Mouse (Mus musculus) adrenal gland, adult (tissue): ENCODE measurements at regions not wholly inside any gene's neighbourhood (a gene's known extent, or its start where the extent isn't known, plus 50 kb on each side); places are given as distances from the start of the nearest gene placed in this dataset.

Source experiments
- DNase-seq, 2 experiments: peaks; one replicate each; pipeline ENCODE4 v3.0.0; 2022 to 2023; ENCODE audit warnings: low spot score in 1 of 2; ENCODE audit not compliant: inconsistent age in 2 of 2

DNA sequence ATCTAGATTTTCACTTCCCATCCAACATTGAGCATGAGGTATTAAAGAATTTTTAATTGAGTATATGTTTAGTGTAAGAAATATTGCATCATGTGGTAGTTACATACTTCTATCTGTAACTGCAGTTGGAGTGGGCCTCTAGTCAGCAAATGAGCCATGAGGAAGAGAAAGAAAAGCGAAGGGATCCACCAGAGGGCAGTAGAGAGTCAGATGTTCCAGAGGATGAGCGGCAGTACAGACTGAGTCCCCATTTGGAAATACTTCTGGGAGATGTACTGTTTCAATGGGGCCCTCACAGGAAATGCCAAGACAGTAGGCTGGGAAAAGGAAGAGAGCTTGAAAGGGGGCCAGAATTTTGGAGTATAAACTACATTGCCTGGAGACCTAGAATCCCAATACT, 221.2 kb downstream of the Myh15 start:
- DNase-seq: peak; percentile 50 to 91

DNA sequence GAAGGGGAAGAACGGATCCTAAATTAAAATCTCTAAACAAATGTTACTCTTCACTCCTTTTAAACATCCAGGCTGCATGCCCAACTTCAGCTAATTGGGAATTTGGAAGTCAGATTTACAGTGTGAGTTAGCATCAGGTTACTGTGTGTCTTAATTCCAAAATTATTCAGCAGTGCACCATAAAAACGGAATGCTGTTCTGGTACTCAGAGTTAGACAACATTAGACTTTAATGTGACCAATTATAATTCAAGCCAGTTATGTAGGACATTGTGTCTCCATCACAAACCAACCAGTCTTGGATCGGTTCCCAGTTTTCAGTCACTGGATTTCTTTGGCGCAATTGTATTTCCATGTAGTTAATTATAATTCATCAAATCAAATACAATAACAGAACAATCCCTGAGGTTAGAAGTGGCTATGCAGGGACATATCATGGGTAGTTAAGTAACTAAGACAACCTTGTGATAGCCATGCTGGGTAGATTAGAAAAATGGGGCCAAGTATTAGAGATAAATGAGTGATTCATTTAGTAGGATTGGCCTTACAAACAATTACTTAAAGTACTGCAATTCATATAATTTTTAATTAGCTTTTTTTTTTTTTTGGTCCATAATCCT, 230.9 kb downstream of the Myh15 start:
- DNase-seq: peak; percentile 18 to 60

DNA sequence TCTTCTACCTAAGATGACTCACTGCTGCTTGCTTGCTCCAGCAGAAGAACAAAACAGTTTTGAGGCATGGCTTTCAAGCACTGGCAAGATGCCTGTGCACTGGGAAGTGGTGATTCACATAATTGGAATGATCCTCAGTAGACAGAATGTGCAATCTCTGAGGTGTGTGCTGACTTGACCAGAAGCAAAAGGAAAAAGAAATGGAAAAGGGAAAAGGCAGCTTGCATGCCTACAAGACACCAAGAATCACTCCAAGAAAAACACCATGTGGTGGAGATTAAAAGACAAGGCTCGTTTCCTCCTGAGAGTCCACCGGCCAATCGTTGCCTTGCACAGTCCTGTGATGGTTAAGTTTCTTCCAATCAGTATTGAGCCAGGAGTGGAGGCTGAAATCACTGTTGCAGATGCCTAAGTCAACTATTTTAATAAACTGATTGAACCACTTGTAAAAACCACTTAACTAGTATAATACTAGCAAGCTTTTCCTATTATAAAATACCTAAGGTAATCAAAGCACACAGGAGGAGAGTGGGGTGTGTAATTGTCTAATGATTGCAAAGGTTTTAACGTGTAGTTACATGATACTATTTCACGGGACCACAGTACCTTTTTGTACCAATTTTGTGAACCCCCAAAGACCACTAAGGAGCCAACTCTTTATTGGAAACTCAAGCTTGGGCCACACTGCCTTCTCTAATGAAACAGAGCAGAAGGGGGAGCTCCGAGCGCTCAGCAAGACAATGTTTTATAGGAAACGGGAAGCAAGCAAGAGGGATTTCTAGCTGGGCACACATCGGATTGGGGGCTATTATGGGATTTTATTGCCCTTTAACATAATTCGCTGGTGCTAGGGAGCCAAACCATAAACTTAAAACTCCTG, 232.2 kb downstream of the Myh15 start:
- peak; percentile 69 for DNase-seq

DNA sequence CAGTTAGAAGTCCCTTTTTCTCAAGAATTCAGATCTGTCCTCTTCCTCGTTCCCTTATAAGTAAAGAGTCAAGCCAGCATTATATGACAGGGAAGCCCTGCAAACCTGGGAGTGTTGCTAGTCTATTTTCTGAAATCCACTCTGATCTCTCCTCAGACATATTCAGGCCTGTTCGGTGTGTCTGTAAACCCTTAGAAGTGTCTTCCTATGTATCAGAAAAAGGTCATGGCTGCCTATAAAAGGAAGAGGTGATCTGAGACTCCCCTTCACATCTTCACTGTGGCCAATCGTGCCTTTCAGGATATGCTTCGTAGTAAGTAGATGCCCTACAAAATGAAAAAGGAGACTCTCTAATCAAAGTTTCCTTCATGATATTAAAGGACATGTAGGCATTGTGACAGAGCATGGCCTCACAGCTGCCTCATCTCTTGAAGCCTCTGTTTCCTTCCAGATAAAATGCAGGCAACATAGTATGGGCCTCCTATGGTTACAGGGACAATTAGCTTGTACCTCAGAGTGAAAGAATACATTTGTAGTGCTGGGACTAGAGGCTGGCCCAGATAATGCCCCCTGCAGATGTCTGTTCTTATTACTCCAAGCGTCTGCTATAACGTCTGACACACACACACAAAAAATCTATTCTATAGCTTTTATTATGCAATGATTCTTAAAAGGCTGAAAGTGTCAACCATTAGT, 246.5 kb downstream of the Myh15 start:
- DNase-seq: no peak

DNA sequence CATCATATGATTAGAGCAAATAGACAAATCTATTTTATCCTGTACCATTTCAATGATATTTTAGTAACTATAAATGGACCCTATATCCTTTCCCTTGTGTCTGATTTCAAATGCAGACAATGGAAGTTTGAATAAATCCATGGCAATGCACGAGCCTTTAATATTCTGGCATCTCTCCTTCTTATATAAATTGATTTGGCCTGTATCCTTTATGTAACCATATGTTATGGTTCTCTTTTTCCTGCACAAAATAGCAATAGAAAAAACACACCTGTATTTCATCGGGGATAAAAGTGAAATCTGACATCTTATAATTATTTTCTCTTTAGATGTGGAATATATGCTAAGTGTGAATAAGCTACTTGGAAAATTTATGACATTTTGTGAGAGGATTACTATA, 247.1 kb downstream of the Myh15 start:
- DNase-seq: no peak

DNA sequence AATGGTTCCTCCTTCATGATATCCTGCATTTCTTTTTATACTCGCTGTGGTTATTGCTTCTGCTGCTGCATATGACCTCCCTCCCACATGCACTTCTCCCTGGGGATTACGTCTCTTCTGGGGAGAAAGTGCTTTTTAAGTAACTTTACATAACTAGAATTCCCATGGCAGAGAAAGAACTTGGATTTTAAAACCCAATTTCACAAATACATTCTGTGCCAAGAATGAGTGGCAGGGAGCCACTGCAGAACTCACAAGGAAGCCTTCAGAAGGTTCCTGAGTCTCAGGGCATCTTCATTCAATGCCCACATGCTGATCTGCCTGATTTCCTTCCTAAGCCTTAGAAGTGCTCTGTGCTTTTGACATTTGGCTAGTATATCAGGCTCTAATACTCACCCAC, 259.8 kb downstream of the Myh15 start:
- peak in 1 of 2 experiments; percentile 35 for DNase-seq

DNA sequence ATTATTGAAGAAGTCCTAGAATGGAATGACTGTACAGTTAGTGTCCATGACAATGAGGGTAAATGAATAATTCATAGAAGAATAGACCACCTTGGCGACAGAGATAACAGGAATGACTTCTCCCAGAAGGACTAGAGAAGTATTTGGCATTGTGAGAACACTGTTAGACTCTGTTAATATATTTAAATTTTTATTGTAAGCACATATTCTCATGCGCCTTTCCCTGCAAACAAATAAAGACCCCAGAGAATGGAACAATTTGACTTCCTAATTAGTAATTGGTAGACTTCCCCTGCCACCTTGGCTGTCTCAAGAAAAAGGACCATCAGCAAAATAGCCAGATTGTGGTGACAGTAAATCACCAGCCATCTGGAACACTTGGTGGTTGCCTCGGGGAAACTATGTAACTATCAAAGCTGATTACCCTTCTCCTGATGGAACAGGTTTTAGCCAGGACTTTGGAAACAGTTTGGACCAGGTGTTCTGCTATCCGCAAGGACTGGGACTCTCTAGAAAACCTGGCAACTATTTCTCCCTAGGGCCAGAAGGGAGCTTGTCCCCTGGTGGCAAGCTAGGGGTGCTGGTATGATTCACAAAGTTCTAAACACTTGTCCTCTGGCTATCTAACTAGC, 261.9 kb downstream of the Myh15 start:
- no peak for DNase-seq

DNA sequence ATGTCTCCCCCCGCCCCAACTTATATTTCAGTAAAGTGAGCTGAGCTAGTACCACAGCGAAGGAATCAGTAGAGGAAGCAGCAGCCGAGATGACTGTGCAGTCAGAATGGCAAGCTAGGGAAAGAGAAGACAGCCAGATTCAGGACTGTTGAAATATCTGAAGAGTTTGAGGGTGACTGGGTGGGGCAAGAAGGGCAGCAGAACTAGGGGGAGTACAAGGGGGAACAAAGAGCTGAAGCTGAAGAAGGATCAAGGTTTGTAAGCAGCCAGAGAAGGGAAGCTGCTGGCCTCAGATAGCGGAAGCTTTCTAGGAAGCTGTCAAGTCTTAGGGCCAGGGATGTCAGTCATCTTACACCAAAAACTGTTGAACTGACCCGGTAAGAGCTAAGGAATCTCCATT, 262.5 kb downstream of the Myh15 start:
- DNase-seq: no peak

DNA sequence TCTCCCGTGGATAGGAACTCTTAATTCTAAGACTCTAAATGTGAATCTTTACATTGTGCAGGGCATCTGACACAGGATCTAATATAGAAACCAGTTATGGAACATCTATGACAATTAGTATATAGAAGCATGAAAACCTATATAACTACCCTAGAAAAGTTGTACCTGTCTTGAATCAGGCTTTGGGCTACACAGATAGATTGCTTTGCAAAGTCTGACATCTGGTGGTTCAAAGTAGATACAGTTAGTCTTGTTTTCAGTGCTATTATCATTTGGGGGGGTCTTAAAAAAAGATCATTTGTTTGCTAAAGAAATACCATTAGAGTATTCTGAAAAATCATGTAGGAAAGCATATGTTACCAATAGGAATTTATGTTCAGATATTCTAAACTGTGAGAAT, 264.7 kb downstream of the Myh15 start:
- no peak for DNase-seq

DNA sequence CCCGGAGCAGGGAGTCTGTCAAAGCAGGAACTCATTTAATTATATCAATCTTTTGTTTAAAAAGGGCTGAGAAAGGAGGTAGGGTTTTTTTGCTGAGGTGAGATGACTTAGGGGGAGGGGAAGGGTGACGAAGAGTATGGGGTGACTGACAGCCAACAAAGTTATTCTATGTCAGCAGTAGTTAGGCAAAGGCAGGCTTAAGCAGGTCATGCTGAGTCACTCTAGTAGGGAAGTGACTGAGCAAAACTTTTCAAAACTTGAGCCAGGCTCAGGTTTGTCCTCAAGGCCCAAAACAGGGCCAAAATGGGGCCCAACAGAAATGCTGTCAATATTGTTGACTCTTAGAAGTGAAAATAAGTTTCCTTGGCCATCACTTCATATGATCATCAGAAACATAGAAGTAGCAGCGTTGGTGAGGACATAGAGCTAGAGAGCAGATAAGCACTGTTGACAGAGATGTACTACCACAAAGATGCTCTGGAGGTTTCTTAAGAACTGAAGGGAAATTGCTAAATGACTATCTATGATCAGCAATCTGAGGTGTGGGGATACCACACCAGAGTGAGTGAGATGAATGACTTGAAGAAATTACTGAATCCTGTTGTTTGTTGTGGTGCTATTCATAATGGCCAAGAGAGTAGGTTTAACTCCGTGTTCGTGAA, 273.6 kb downstream of the Myh15 start:
- DNase-seq: no peak

DNA sequence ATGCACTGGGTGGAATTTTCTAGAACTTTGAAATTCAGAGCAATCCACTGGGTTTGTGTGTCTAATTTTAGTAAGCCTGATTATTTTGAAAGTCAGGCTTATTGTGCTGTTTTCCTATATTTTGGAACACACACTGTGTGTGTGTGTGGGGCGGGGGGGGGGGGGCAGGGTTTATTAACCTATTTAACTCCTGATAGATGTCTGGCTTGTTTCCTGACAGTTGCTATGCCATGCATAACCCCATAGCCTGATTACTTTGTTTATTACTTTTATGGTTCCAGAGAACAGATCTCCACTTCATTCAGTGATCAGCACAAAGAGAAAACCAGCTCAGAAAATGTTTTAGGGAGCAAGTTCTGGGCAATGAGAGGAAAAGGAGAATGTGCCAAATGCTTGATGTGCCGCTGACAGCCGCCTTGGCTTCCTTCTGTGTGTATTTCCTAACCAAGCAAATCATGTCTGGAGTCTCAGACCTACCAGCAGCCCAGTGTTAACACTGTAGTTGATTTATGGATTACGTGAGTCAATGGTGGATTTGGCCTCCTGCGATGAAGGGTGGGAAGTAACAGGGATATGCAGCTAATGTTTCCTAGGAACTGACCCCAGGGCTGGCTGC, 274.9 kb downstream of the Myh15 start:
- peak in 1 of 2 experiments; percentile 34 for DNase-seq

DNA sequence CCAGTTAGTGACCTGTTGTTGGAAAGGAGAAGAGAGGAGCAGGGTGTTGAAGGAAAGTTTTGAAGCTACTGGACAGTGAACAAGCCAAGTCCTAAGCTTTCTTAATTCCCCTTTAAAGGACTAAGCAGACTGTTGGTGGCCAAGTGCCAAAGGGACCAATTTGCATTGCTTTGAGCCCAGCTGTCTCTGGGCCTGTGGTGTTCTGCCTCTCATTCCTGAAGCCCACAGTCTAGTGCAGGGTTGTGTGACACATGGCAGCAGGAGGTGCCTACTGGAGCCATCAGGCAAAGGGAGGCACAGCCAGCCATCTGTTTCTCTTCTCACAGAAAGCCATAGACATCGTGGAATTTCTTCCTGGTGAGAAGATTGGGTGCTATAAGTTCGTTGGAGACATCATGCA, 278.6 kb downstream of the Myh15 start:
- no peak for DNase-seq

DNA sequence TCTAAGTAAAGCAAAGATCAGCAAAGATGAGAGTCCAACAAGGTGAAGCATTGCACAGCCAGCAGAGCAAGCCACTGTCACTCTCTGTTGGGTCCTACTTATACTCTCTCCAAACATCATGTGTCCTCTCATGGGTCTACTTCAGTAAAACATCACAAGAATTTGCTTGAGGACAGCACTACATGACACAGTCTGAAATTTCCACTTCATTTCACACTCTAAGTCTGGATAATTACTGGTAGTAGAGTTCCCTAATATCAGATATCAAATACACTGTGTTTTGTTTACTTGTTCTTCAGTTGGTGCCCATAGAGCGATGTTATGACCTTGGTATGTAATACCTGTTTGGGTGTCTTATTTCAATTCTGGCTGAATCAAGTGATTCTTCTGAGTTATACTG, 280.7 kb downstream of the Myh15 start:
- no peak for DNase-seq

DNA sequence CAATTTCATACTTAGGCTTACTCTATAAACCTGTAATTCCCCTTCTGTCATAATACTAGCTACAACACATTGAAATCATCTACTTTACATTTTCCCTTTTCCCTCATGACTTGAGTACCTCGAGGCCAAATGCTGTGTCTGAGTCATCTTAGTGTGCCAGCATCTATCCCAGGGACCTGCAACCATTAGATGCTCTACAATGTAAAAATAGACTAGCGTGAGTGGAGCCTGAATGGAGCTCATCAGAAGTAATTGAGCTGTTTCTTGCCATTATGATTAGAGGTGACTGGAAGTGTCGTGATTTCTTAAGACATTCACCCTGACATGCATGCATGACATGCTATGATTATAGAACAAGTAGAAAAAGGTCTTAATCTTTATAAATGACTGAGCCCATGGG, 301.1 kb downstream of the Myh15 start:
- no peak for DNase-seq

DNA sequence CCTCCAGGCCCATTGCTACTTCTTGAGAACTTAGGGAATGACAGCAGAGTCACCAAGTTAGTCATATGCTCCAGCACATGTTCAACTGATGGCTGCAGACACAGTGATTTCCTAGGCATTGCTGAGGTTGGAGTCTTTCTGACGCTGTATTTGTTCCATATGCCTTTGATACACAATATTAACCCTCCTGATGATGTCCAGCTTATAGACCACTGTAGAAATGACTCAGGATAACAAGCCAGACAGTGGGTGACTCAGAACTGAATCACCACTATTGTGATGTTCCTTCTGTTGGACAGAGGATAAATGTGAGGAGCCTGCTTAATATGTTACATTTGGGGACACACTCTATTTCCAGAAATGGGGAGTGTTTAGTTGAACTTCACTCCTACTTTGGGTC, 304.4 kb downstream of the Myh15 start:
- no peak for DNase-seq

DNA sequence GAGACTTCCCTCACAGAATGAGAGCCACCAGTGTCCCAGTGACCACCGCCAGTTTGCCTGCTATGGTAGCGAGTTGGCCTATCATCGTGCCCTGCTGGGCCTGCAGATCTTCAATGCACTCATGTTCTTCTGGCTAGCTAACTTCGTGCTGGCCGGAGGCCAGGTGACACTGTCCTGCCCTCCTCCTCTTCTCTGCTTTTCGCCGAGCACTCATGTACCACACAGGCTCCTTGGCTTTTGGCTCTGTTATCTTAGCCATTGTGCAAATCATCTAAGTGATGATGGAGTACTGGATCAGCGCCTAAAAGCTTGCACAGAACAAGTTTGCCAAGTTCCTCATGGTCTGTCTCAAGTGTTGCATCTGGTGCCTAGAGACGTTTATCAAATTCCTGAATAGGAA, 312.2 kb downstream of the Myh15 start:
- no peak for DNase-seq

DNA sequence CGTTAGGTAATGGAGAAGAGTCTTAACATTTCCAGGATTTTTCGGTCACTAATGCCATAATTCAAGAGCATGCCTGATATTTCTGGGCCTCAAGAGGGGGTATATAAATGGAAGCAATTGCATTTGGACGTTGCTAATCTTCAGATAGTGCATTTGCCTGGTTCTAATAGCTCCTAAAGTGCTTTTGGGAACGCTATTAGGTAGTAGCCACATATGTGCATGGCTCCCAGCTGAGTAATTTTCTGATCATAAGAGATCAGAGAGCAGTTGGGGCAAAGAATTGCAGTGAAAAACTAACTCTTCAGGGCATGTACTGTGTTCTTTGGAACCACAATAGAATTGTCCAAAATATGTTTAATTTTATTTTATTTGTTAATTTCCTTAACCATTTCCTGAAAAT, 317.8 kb downstream of the Myh15 start:
- DNase-seq: no peak

DNA sequence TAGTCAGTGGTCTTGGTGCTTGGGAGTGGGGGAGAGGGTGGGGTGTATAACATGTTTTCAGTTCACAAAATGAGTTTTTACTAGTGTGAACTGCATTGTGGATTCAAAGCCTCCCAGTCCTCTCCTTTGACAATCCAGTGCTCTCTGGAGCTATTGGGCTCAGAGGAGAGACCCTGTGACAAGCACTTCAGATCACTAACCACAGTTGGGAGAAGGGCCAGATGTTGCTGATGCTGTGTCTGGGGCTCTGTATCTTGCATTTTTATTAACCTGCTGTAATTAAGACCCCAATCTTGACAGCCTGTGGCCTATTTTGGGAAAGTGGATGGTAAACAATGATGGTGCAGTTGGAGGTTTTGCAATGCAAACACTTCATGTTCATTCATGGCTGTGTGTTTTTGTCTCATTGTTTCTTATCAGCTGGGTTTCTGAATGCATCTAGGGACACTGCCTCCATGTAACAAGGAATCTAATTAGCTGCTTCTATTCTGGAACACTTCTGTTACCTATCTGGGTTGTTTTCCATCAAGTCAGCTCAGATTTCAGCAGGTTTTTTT, 320.0 kb upstream of the Ift57 start:
- DNase-seq: no peak

DNA sequence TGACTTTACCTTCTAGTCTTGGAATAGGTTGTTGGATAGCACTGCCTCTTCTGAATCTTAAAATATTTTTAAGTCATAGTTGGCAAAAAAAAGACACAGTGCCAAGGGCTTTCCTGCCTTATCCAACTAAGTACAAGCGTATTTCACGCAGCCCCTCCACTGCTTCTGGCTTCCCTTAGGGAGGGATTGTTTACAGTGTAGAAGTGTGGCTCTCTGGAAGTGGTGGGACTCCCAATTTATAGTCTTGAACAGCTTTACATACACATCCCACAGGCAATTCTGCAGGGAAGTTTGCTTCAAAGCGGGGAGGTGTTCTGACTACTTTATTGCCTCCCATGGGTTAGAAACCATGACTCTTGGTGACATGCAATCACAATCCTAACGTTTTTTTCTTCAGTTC, 310.9 kb upstream of the Ift57 start:
- no peak for DNase-seq
